Mouse (Mus musculus) gonadal fat pad, adult 2 months (tissue): Measurements from ENCODE around the gene Rrbp1. TPM values are rescaled to one million over a fixed set of nuclear protein-coding genes. Genes with fewer than 3 reads are reported as not detected.

Source experiments
- DNase-seq: peaks from one replicate; pipeline ENCODE4 v3.0.0-alpha.2; 2012; ENCODE audit warnings: low read depth
- polyA plus RNA-seq: library from polyadenylated mRNA; depleted of rRNA; stranded (reverse); fragments of >200 nt; gene quantifications from 2 replicates; pipeline ENCODE4 v1.2.3, GENCODE M21; 2012; rRNA removed

Gene Rrbp1
- polyA plus RNA-seq, result 97.0 and 129 TPM in 2 replicates

- DNase-seq, result peak; percentile 60
These were observed at the start of gene Rrbp1 for GRCm38 (mm10) chr2:144011080-144011551. TSS of gene Rrbp1 (minus strand) at chr2:144011263.

- no peak for DNase-seq
These were observed 46.7 kb upstream of the Rrbp1 start for GRCm38 (mm10) chr2:144057735-144058134.

GRCm38 (mm10) chr2:144052410-144053065 is 41.5 kb upstream of the Rrbp1 start:
- DNase-seq, result no peak

- no peak for DNase-seq
These were observed 39.8 kb upstream of the Rrbp1 start for GRCm38 (mm10) chr2:144050861-144051260.

GRCm38 (mm10) chr2:144050146-144050680 is 39.1 kb upstream of the Rrbp1 start:
- DNase-seq, result no peak

- DNase-seq, result no peak
These were observed 35.9 kb upstream of the Rrbp1 start for GRCm38 (mm10) chr2:144046916-144047315.

- DNase-seq, result no peak
These were observed 34.9 kb upstream of the Rrbp1 start for GRCm38 (mm10) chr2:144045756-144046560.

- DNase-seq, result no peak
These were observed 33.7 kb upstream of the Rrbp1 start for GRCm38 (mm10) chr2:144044726-144045125.

GRCm38 (mm10) chr2:144032664-144033063 is 21.6 kb upstream of the Rrbp1 start, which contains the start of gene Banf2:
TSS of gene Banf2 (plus strand) at chr2:144033059.
- DNase-seq, result no peak

GRCm38 (mm10) chr2:144030791-144031190 is 19.7 kb upstream of the Rrbp1 start:
- DNase-seq, result no peak

GRCm38 (mm10) chr2:144026456-144026855 is 15.4 kb upstream of the Rrbp1 start:
- no peak for DNase-seq

- no peak for DNase-seq
These were observed 14.3 kb upstream of the Rrbp1 start for GRCm38 (mm10) chr2:144025361-144025760.

- no peak for DNase-seq
These were observed 11.4 kb upstream of the Rrbp1 start for GRCm38 (mm10) chr2:144022441-144022840.

GRCm38 (mm10) chr2:144019971-144020370 is 8.9 kb upstream of the Rrbp1 start:
- DNase-seq, result no peak

GRCm38 (mm10) chr2:144015861-144016260 is 4.8 kb upstream of the Rrbp1 start:
- DNase-seq, result no peak

GRCm38 (mm10) chr2:144014481-144014880 is 3.4 kb upstream of the Rrbp1 start:
- no peak for DNase-seq

GRCm38 (mm10) chr2:144014051-144014450 is 3.0 kb upstream of the Rrbp1 start:
- no peak for DNase-seq

- no peak for DNase-seq
These were observed 600 bp downstream of the Rrbp1 start for GRCm38 (mm10) chr2:144010282-144011044.

- peak; percentile 73 for DNase-seq
These were observed 1.3 kb downstream of the Rrbp1 start for GRCm38 (mm10) chr2:144009551-144010281.

GRCm38 (mm10) chr2:144009081-144009480 is 2.0 kb downstream of the Rrbp1 start:
- no peak for DNase-seq

- DNase-seq, result no peak
These were observed 3.9 kb downstream of the Rrbp1 start for GRCm38 (mm10) chr2:144007211-144007610.
